Mouse (Mus musculus): Measurements from ENCODE around the gene Mmp14. TPM values are rescaled to one million over a fixed set of nuclear protein-coding genes. Genes with fewer than 3 reads are reported as not detected.

Mmp14 gene
- polyA plus RNA-seq, 1 experiment = 24.9 TPM

- H3K27ac ChIP-seq (ENCODE audit: insufficient read depth, low read depth, low read length) = no peak overlapping the region
- TF ChIP-seq POLR2A (IDR thresholded peaks at IDR 0.05; ENCODE audit: borderline replicate concordance, low read depth, low read length) (no peak), CTCF (IDR thresholded peaks at IDR 0.05; ENCODE audit: low read depth, low read length) (peak; percentile 56; the same call in 1 of the 2 replicates)
- peaks cover 19% of the 10 kb centered on the region for H3K4me1 ChIP-seq (ENCODE audit: control insufficient read depth, insufficient read depth, low read length)
- H3K4me3 ChIP-seq (ENCODE audit: insufficient read depth, low read length) = no peak overlapping the region
These were observed 18.7 kb upstream of the Mmp14 start for GRCm38 (mm10) chr14:54412629-54413170.

GRCm38 (mm10) chr14:54413877-54414700 lies 17.3 kb upstream of the Mmp14 start:
- no peak overlapping the region for H3K4me3 ChIP-seq (ENCODE audit: insufficient read depth, low read length)
- no peak overlapping the region for H3K27ac ChIP-seq (ENCODE audit: insufficient read depth, low read depth, low read length)
- H3K4me1 ChIP-seq (ENCODE audit: control insufficient read depth, insufficient read depth, low read length) = peaks cover 12% of the 10 kb centered on the region
- no peak for TF ChIP-seq CTCF (IDR thresholded peaks at IDR 0.05; ENCODE audit: low read depth, low read length)
- no peak for TF ChIP-seq POLR2A (IDR thresholded peaks at IDR 0.05; ENCODE audit: borderline replicate concordance, low read depth, low read length)

- Histone ChIP-seq H3K4me1 (ENCODE audit: control insufficient read depth, insufficient read depth, low read length) (peaks cover 4% of the 10 kb centered on the region), H3K27ac (ENCODE audit: insufficient read depth, low read depth, low read length) (no peak overlapping the region), H3K4me3 (ENCODE audit: insufficient read depth, low read length) (no peak overlapping the region)
- no peak for TF ChIP-seq CTCF (IDR thresholded peaks at IDR 0.05; ENCODE audit: low read depth, low read length)
- TF ChIP-seq POLR2A (IDR thresholded peaks at IDR 0.05; ENCODE audit: borderline replicate concordance, low read depth, low read length) = no peak
These were observed 16.0 kb upstream of the Mmp14 start for GRCm38 (mm10) chr14:54415241-54416020.

GRCm38 (mm10) chr14:54416229-54416775 lies 15.1 kb upstream of the Mmp14 start:
- TF ChIP-seq CTCF (IDR thresholded peaks at IDR 0.05; ENCODE audit: low read depth, low read length) (no peak), POLR2A (IDR thresholded peaks at IDR 0.05; ENCODE audit: borderline replicate concordance, low read depth, low read length) (no peak)
- H3K27ac ChIP-seq (ENCODE audit: insufficient read depth, low read depth, low read length) = no peak overlapping the region
- H3K4me1 ChIP-seq (ENCODE audit: control insufficient read depth, insufficient read depth, low read length) = peaks cover 4% of the 10 kb centered on the region
- no peak overlapping the region for H3K4me3 ChIP-seq (ENCODE audit: insufficient read depth, low read length)

GRCm38 (mm10) chr14:54416830-54417229 lies 14.6 kb upstream of the Mmp14 start:
- H3K4me1 ChIP-seq (ENCODE audit: control insufficient read depth, insufficient read depth, low read length) = peaks cover 4% of the 10 kb centered on the region
- H3K4me3 ChIP-seq (ENCODE audit: insufficient read depth, low read length) = no peak overlapping the region
- TF ChIP-seq CTCF (IDR thresholded peaks at IDR 0.05; ENCODE audit: low read depth, low read length) (no peak), POLR2A (IDR thresholded peaks at IDR 0.05; ENCODE audit: borderline replicate concordance, low read depth, low read length) (no peak)
- H3K27ac ChIP-seq (ENCODE audit: insufficient read depth, low read depth, low read length) = no peak overlapping the region

GRCm38 (mm10) chr14:54417623-54418081 lies 13.8 kb upstream of the Mmp14 start, which contains the start of gene Slc7a7:
Gene Slc7a7, minus strand, starts transcription at chr14:54417780.
- no peak within 1 kb of the TSS for H3K4me3 ChIP-seq (ENCODE audit: insufficient read depth, low read length)
- H3K27ac ChIP-seq (ENCODE audit: insufficient read depth, low read depth, low read length) = no peak within 1 kb of the TSS
- peaks cover 4% of the 10 kb centered on the region for H3K4me1 ChIP-seq (ENCODE audit: control insufficient read depth, insufficient read depth, low read length)
- TF ChIP-seq CTCF (IDR thresholded peaks at IDR 0.05; ENCODE audit: low read depth, low read length) = peak; percentile 39; the same call in 1 of the 2 replicates
- TF ChIP-seq POLR2A (IDR thresholded peaks at IDR 0.05; ENCODE audit: borderline replicate concordance, low read depth, low read length) = no peak

GRCm38 (mm10) chr14:54421014-54421413 lies 10.4 kb upstream of the Mmp14 start:
- no peak for TF ChIP-seq POLR2A (IDR thresholded peaks at IDR 0.05; ENCODE audit: borderline replicate concordance, low read depth, low read length)
- TF ChIP-seq CTCF (IDR thresholded peaks at IDR 0.05; ENCODE audit: low read depth, low read length) = no peak
- Histone ChIP-seq H3K4me1 (ENCODE audit: control insufficient read depth, insufficient read depth, low read length) (peaks cover 16% of the 10 kb centered on the region), H3K4me3 (ENCODE audit: insufficient read depth, low read length) (no peak overlapping the region), H3K27ac (ENCODE audit: insufficient read depth, low read depth, low read length) (no peak overlapping the region)

GRCm38 (mm10) chr14:54423406-54423805 lies 8.0 kb upstream of the Mmp14 start:
- TF ChIP-seq CTCF (IDR thresholded peaks at IDR 0.05; ENCODE audit: low read depth, low read length) = peak; percentile 37; the same call in 1 of the 2 replicates
- no peak for TF ChIP-seq POLR2A (IDR thresholded peaks at IDR 0.05; ENCODE audit: borderline replicate concordance, low read depth, low read length)
- no peak overlapping the region for H3K4me3 ChIP-seq (ENCODE audit: insufficient read depth, low read length)
- no peak overlapping the region for H3K27ac ChIP-seq (ENCODE audit: insufficient read depth, low read depth, low read length)
- peaks cover 16% of the 10 kb centered on the region for H3K4me1 ChIP-seq (ENCODE audit: control insufficient read depth, insufficient read depth, low read length)

GRCm38 (mm10) chr14:54424634-54425033 lies 6.8 kb upstream of the Mmp14 start:
- TF ChIP-seq POLR2A (IDR thresholded peaks at IDR 0.05; ENCODE audit: borderline replicate concordance, low read depth, low read length) = no peak
- H3K27ac ChIP-seq (ENCODE audit: insufficient read depth, low read depth, low read length) = no peak overlapping the region
- H3K4me1 ChIP-seq (ENCODE audit: control insufficient read depth, insufficient read depth, low read length) = peaks cover 16% of the 10 kb centered on the region
- no peak overlapping the region for H3K4me3 ChIP-seq (ENCODE audit: insufficient read depth, low read length)

Data from bone marrow macrophage, adult 2 months (primary cell).